Mouse (Mus musculus) spleen, adult 2 months (tissue): Measurements from ENCODE around the gene Fcrlb.

Source experiments
- CTCF ChIP-seq: fragments of 200-500 bp; IDR thresholded peaks from 2 replicates; pipeline ENCODE4 v1.5.1; 2011; ENCODE audit warnings: mild to moderate bottlenecking, inconsistent platforms; ENCODE audit not compliant: insufficient read depth, insufficient read length, insufficient replicate concordance; ENCODE audit errors: extremely low read depth
- POLR2A ChIP-seq: fragments of 200-500 bp; IDR thresholded peaks from 2 replicates; pipeline ENCODE4 v1.6.1; 2011; ENCODE audit warnings: low read depth, low read length, inconsistent platforms

GRCm38 (mm10) chr1:170862435-170862717 is 50.4 kb downstream of the Fcrlb start:
- TF ChIP-seq CTCF (no peak), POLR2A (no peak)
